Mouse (Mus musculus): Measurements from ENCODE around the gene Rasgrf1.
"Not testable (repeated sequence)": the region's sequence is repeated elsewhere in the genome, so short reads cannot be mapped to it uniquely, and the experiment has no call there.

Rasgrf1 gene

DNA sequence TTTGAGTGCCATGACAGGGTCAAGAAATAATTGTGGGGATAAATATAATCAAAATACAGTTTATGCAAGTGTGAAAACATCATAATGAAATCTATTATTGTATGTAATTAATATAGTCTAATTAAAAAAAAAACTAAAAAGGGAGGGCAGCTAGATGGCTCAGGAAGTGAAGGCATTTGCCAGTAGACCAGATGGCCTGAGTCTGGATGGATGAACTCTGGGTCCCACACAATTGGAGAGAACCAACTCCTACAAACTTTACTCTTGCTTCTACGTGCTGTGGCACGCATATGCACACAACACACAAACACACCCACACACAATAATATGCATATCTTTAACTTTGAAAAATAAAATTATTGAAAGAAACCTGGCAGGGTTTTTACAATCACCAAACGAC, 131.8 kb downstream of the Rasgrf1 start:
- DNase-seq (ENCODE audit: low spot score): no peak

DNA sequence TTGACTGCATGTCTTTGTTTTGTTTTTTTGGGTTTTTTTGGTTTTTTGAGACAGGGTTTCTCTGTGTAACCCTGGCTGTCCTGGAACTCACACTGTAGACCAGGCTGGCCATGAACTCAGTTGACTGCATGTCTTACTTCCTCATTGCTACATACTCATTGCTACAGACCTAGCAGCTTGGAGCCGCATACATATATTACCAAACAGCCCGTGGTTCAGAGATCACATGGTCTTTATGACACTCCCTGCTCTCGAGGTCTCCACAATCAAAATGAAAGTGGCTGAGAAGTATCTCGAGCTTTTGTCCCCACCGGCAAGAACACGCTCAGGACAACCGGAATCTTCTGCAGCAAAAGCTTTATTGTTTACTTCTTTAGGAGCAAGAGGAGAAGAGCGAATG, 133.2 kb downstream of the Rasgrf1 start:
- DNase-seq (ENCODE audit: low spot score): not testable (repeated sequence)

DNA sequence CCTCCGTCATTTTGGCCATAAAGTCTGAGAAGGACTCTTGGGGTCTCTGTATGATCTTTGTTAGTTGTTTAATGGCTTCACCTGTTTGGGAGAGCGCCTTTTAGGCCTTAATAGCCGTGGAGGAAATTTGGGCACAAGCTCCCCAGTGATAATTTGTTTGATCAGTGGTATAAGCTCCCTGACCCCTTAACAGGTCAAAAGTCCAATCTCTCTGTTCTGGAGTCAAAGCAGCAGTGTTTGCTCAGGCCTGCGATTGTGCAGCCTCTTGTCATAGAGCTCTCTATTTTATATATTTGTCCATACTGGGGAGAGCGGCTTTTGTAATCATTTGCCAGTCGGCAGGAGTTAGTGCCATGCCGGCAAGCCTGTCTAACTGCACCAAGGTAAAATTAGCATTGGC, 135.5 kb downstream of the Rasgrf1 start:
- DNase-seq (ENCODE audit: low spot score): no peak

DNA sequence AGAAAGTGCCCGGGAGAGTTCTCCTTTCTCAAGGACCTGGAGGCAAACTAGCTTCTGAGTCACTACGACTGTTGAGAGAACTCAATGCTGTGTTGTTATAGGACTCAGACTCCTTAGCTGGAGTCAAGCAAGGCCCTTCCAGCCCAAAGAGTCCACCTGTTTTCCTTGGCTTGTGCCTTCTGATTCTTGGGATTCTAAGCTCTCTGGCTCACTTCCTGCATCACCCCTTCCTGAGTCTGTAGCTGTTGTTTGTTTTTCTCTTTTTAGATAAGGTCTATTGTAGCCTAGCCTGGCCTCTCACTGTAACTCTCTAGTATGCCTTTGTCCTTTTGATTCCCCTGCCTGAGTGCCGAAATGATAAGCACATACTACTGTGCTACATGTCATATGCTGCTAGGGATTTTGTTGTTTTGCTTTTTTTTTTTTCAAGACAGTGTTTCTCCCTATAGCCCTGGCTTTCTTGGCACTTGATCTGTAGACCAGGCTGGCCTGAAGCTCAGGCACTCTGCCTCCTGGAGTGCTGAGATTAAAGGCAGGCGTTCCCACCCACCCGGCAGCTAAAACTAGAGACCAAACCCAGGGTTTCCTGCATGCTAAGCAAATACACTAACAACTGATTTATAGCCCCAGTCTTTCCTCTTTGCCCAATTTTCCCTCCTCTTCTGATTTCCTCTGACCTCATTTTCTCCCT, 138.4 kb downstream of the Rasgrf1 start:
- DNase-seq (ENCODE audit: low spot score): no peak

DNA sequence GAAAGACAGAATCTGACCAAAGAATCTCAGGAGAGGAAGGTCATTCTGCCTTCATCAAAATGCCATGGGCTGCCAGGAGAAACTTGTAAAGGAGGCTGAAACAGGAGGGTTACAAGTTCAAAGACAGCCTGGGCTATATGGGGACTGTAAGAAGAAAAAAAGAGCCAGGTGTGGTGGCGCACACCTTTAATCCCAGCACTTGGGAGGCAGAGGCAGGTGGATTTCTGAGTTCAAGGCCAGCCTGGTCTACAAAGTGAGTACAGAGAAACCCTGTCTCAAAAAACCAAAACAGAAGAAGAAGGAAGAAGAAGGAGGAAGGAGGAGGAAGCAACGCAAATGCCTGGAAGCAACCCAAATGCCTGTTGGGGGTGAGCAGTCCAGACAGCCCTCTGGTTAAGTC, 144.1 kb downstream of the Rasgrf1 start, which contains the start of gene Ctsh:
Gene Ctsh (plus strand): TSS at position 301 of the 400 bp plus-strand sequence.
- DNase-seq (ENCODE audit: low spot score): no peak

DNA sequence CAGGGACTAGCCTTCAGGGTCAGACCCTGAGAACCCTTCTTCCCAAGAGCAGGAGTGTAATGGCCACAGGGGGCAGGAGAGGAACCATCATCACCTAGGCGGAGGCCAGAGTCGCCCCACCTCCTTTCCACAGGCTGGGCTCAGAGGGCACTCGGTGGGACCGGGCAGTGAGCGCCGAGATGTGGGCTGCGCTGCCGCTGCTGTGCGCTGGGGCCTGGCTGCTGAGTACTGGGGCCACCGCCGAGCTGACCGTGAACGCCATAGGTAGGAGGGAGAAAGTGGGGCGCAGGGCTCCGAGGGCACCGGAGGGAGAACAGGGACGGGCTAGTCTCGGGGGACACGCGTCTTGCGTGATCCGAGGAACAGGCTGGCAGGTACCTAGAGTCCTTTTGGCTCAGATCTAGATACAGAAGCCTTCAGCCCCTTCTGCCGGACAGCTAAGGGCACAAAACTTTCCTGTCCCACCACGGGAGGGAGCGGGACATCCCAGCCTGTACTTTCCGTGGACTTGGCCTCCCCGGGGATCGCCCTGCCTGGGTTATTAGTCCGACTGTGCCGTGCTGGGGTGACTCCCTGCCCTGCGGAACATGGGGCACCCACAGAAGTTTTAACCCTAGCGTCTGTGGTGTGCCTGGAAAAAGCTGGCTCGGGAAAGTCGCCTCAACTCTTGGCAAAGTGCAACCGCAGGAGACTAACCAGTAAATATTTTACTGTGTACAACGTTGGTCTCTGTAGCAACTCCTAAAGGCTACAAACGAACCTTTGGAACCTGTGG, 144.8 kb downstream of the Rasgrf1 start:
- peak; percentile 47 for DNase-seq (ENCODE audit: low spot score)

DNA sequence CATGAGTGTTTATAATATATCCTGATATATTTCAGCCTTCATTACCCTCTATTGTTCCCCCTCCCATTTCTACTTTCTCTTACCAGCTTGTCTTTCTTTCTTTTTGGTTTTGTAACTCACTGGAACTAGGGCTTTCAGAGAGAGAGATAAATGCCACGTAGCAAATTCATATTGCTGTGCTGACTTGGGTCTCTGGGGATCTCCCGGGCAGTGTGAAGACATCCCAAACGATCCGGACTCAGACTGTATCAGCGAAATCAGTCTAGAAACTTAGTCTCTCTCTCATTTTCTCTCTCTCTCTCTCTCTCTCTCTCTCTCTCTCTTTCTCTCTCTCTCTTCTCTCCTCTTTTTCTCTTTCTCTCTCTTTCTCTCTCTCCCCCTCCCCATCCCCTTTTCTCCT, 145.7 kb downstream of the Rasgrf1 start:
- DNase-seq (ENCODE audit: low spot score): no peak

DNA sequence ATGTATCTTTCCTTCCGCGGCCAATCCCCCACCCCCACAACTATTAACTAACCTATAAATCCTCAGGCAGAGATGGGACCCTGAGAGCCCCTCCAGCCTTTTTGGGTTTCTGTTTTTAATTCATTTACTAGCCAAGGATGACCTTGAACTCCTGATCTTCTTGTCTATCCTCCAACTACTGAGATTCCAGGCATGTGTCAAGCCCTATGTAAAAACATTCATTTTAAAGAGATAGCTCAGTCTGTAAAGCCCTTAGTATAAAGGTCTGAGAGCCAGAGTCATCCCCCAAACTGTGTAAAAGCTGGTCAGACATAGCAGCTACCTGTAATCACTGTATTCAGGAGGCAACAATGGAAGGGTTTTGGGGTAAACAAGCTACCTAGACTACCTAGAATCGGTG, 146.2 kb downstream of the Rasgrf1 start:
- DNase-seq (ENCODE audit: low spot score): no peak

DNA sequence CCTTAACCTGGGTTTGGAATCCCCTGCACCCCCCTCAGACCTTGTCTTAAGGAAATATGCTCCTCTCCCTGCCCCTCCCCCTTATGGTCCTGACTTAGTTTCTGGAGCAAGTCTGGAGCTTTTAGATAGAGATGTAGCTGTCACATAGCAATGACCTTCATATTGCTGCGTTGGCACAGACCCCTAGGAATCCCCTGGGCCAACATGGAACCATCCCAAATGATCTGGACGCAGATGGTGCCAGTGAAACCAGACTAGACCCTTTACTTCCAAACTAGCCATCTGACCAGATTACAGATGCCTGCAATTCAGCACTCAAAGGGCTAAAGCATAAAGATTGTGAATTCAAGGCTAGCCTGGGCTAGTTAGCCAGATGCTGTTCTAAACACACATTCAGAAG, 147.0 kb downstream of the Rasgrf1 start:
- no peak for DNase-seq (ENCODE audit: low spot score)

DNA sequence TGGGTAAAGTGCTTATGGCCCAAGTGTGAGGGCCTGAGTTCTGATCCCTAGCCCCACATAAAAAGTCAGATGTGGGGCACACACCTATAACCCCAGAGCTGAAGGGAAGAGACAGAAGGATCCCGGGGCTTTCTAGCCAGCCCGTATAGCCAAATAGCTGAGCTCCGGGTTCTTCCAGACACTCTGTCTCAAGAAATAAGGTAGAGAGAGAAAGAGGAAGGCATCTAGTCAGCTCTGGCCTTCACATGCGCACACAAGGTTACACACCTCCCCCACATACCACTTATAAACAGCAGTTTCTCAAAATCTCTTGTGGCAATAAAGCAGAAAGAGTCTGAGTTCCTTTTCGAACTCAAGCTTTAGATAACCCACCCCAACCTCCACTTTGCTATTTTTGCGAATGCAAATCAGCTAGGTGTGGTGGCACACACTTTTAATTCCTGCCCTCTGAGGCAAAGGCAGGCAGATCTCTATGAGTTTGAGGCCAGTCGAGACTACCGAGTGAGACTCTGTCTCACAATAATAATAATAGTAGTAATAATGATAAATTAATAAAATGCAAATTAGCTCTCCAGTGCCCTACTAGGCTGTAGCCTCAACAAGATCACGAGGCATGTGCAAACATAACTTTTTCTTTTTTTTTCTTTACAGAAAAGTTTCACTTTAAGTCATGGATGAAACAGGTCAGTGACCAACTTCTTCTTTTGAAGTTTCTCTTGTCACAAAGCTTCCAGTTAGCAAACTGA, 150.3 kb downstream of the Rasgrf1 start:
- DNase-seq (ENCODE audit: low spot score): no peak

DNA sequence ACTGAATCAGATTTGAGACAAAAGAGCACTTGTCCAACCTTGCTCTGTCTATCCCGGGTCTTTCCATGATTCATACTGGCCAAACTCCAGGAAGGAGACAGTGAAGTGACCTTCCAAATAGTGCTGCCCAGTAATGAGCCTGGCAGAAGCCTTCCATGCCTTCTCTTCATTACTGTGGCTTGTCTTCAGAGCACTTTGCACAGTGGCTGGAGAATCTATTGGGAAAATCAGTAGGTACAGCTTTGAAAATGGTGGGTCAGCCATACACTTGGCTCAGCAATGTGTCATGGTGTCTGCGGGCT, 150.8 kb downstream of the Rasgrf1 start:
- DNase-seq (ENCODE audit: low spot score): no peak

DNA sequence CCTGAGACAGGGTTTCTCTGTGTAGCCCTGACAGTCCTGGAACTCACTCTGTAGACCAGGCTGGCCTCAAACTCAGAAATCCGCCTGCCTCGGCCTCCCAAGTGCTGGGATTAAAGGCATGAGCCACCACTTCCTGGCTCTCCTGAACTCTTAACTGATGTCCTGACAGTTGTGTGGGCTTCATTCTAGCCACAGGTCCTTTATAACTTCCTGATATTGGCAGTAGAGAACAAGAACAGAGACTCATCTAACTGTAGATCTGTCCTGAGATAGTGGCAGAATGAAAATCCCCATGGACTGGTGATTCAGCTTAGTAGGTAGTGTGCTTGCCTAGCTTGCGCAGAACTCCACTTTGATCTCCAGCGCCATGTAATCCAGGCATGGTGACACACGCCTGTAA, 151.2 kb downstream of the Rasgrf1 start:
- DNase-seq (ENCODE audit: low spot score): not testable (repeated sequence)

DNA sequence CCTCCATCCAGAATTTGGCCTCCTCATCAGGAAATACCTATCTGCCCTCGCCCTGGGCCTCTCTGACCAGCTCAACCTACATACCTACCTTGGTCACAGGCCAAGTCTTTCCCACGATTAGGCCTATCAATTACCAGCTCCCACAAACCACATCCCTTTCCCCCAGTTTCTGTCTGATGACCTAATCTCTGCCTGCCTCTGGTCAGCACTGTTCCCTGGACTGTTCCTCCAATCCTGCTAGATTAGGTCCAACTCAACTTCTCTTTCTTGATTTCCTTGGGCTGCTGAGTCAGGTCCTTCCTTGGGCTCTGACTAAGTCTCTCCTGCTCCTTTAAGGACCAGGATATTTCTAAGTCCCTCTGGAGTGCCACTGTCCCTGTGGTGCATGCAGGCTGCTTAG, 157.6 kb downstream of the Rasgrf1 start:
- DNase-seq (ENCODE audit: low spot score): no peak

DNA sequence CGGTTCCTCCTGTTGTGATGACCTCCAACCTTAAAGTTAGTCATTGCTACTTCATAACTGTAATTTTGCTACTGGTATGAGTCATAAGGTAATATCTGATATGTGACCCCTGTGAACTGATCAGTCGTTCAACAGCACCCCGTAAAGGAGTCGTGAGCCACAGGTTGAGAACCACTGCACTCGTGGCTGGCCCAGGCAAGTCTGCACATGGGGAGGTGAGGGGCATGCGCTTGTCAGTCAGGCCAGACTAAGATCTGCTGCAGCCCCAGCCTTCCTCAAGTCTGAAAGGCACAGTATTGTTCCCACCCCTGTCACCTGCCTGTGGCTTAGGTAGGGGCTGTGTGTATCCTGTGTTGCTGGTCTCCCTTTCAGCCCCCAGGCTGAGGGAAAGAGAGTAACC, 159.1 kb downstream of the Rasgrf1 start:
- DNase-seq (ENCODE audit: low spot score): no peak

DNA sequence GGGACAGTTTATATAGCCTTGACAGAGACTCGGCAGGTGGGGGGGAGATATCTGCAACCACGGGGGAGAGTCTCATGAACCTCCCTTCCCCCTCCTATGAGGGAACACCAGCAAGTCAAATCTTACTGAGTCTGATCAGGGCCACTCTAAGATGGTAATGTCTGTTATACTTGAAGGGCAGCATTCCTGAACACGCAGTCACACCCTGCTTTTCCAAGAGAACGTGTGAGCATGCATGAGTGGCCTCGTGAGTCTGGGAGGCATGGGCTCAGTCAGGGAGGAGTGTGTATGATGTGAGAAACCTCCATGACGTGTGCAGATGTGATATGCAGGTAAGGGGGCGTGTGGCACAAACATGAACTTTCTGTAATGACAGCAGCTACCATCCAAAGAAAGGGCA, 159.8 kb downstream of the Rasgrf1 start:
- no peak for DNase-seq (ENCODE audit: low spot score)

DNA sequence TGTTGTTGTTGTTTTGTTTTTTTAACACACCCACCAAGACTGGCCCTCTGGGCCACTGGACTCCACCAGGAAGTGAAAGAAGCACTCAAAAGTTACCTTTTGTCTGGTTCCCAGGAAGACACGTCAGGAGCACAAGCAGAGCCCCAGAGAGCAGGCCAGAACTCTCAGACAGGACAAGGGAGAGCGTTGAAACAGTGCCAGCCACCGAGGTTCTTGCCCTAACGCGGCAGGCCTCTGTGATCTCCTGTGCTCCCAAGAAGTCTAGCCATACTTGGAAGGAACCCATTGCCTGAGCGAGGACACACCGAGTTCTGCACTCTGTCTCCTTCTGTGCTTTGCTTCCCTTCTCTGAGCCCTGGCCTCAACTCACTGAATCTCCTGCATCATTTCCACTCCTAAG, 160.5 kb downstream of the Rasgrf1 start:
- DNase-seq (ENCODE audit: low spot score): no peak

DNA sequence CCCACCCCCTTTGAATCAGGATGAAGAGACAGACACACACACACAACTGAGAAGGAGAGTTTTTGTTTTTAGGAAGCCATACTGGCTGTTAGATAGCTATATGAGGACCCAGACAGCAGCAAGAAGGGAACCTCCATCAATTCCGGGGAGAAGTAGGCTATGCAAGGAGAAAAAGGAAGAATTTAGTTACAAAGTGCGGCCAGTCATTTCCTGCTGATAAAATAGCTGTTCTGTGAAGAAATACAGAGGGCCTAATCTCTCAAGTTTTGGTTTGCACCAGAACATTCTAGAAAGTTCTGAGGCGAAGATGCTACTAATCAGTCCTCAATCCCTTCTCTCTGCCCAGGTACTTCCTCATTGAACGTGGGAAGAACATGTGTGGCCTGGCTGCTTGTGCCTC, 165.6 kb downstream of the Rasgrf1 start:
- no peak for DNase-seq (ENCODE audit: low spot score)

DNA sequence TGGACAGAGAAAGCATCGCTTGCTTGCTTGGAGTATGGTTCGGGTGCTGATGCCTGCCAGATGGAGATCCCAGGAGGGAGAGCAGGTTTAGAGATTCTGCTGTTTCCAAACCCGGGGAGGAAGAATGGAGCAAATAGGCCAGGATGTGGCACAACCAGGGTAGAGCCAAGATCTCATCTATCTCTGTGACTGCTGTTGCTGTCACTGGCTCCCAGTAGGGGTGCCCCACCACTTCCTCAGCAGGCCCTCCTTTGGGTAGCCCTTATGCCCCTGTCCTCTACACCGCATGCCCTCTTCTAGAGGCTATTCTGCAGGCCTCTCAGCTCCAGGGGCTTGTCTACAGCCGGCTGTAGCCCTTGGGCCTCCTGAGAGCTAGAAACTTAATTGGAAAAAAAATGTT, 166.4 kb downstream of the Rasgrf1 start:
- DNase-seq (ENCODE audit: low spot score): no peak
